Mouse (Mus musculus) cerebellum, postnatal 25 days (tissue): ENCODE data around the gene Proser3.
A peak's percentile ranks its signal among the peaks of the same experiment; 100 is the strongest.

Experiments
- DNase-seq, 2 experiments: peaks; one replicate each; pipeline ENCODE4 v3.0.0; 2021; ENCODE audit warnings: mixed read lengths in 2 of 2

Gene Proser3

DNA sequence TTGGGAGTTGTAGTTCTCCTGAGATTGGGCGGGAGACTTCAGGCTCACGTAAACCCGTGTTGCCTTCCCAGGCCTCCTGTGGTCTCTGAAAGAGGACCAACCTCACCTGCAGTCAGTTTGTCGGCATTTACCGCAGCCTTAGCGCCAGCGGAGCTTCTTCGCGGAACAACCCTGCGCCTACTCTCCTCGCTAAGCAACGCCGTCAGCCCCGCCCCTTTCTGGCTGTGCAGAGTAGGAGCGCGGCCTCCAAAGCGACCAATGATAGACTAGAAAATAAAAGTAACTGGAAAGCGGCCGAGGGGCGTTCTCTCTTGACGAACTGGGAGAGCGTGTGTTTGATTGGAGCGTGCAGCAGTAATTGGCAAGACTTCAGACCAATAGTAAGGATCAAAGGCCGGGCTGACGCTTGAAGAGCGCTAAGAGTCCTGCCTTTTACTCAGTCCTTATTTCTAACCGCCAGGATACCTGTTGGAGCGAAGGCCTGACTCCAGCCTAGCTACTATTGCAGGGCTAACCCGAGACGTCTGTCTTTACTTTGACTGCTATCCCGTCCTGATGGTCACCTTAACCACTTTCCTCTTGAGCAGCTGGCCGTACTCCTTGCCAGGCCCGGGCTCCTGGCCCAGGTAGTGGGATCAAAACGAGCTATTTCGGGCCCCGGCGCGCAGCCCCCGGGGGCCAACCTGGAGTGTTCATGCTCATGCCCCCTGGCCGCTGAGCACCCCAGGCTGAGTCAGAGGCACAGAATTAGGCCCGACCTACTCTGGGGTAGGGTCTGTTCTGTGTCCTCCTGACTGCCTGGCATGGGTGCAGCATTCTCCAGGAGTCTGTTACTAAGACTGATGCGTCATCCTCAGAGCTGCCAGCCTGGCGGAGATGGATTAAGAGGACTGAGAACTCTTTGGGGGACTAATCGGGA lies at the start of gene Proser3, which contains the start of gene Hspb6:
Proser3 (minus strand) TSS at position 198 of the 919 bp plus-strand sequence.
Hspb6 (plus strand) TSS at position 77 of the 919 bp plus-strand sequence.
- DNase-seq = peak; percentile 97

- DNase-seq = peak in 1 of 2 experiments; percentile 54
Observed at GRCm38 (mm10) chr7:30600651-30601050, 48.6 kb upstream of the Proser3 start.

GRCm38 (mm10) chr7:30599933-30600353 lies 47.8 kb upstream of the Proser3 start:
- DNase-seq = peak; percentile 95 to 98

DNA sequence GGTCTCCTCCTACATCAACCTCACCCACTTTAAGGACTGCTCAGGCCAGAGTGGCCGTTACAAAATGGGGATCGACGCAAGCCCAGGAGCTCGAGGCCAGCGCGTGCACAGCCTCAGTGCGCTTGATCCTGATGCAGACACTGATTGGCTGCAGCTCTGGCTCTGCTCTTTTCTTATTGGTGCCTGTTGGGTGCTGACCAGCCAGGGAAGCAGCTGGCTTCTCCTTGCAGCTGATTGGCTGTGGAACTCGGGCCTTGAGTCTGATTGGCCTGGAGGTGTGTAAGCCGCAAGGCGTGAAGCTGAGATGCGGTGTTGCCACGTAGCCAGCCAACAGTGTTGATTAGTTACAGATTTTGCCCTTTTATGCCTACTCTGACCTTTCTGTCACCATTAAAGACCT lies 46.7 kb upstream of the Proser3 start, which contains the start of gene Zbtb32:
Zbtb32 (minus strand) TSS at position 124 of the 400 bp plus-strand sequence.
- no peak for DNase-seq

GRCm38 (mm10) chr7:30596811-30597210 lies 44.7 kb upstream of the Proser3 start:
- DNase-seq = no peak

GRCm38 (mm10) chr7:30596093-30596492 lies 44.0 kb upstream of the Proser3 start:
- DNase-seq = no peak

DNA sequence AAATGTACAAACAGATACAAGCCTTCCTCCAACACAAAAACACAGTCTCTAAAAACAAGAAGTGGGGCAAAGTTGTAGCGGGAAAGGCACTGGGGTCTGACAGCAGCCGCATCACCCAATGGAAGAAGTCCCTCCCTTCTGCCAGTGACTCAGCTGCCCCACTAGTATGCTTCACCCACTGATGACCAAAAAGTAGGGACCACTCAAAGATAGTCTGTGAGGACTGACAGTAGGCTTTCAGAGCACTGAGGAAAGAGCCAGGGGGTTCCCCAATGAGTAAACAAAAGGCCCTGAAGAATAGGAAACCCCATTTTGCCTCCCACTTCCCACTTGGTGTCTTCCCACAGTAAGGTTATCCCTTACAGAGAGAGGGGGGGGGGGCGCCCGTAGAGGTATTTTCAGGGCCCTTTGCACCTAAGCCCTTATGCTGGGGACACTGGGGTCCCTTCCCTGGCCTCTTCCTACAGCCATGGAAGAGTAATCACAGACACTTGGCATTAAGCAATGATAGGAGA lies 42.5 kb upstream of the Proser3 start:
- DNase-seq = no peak

GRCm38 (mm10) chr7:30593579-30594509 lies 41.7 kb upstream of the Proser3 start:
- DNase-seq = no peak

DNA sequence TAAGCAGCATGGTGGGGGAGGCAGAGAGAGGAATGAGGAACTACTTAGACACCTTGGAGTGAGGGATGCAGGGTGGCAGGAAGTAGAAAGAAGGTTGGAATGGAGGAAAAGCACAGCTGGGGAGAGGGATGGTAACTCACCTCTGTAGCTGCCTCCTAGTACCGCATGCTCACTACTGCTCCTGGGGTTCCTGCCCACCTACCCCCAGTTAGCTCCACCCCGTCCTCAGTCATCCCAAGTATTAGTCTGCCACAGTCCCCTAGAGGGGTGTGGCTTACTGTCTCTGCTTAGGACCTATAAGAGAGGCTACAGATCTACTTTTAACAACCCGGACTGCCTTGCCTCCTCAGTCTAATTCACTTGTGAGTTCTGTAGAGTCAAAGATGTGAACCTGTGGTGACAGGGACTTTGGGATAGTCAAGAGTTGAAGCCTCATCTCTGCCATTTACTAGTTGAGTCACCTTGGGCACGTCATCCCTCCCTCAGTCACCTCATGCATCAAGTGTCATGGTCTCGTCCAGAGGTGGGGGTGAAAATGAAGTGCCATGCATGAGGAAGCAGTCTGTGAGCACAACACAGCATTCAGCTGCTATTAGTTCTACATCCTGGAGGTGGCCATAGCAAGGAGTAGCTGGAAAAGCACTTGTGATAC lies 40.8 kb upstream of the Proser3 start:
- DNase-seq = no peak

GRCm38 (mm10) chr7:30591605-30591951 lies 39.5 kb upstream of the Proser3 start:
- no peak for DNase-seq

GRCm38 (mm10) chr7:30590927-30591604 lies 39.0 kb upstream of the Proser3 start:
- no peak for DNase-seq

DNA sequence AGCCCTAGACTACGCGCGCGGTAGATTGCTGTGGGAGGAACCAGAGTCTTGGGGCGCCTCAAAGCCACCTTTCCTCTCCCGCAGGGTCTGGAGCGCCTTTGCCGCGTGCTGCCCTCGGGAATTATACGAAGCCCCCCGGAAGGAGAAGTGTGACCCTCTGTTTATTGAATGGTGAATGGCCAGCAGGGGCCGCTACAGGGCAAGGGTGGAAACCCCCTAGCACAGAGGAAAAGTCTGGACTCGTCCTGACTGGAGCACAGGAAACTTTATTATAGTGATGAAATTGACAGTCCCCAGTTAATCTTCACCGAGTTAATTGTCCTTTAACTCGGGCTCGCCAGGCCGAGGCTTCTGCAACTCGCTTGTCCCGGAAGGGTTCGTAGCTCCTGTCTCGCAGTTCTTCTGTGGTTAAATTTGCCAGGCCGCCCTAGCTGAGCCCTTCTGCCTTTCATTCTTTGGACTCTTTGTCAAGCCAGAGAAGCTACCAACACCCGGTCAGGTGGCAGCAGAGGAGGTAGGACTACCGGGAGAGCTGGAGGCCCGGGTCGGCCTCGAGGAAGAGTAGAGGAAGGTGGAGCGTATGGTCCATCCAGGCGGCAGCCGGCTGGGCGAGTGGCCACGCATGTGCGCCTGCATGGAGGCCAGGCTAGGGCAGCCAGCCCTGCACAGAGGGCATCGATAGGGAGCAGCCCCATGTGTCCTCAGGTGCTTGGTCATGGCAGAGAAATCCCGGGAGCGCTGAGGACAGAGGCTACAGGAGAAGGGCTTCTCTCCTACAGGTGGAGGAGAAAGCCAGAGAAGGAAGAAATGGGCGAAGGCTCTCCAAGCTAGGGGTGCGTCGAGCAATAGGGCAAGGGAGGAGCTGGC lies 37.6 kb upstream of the Proser3 start:
- DNase-seq = peak; percentile 86 to 91

DNA sequence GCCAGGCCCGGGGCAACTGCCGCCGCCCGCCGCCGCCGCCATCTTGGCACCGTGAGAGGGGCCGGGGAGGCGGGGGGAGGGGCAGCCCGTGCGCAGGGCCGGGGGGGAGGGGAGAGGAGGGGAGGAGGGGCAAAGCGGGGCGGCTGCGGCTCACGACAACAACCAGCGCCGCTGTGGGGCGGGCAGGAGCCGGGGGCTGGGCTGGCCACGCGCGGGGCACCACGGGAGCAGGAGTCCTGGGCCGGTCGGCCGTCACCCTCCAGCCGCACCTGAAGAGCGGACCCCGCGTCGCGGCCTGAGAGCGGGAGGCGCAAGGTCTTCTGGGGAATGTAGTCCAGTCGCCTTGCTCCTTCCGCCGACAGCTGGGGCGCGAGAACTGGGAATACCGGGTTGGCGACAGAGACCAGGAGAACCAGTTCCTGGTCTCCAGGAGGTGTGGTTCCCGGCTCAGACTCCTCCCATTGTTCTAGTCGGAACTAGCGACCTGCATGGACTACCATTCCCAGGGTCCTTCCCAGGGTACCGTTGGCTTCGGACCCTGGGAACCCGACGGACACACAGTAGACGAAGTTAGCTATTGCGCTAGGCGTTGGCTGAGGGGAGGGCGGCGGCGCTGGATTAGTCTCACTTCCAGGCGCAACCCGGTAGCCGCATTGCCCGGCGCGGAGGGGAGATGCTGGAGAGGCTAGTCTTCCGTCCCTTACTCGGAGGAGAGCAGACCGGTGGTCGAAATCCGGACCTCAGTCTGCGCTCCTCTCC lies 36.8 kb upstream of the Proser3 start, which contains the start of gene Kmt2b:
Kmt2b (minus strand) TSS at position 51 of the 759 bp plus-strand sequence.
- peak; percentile 96 to 98 for DNase-seq

- peak in 1 of 2 experiments; percentile 81 for DNase-seq
Observed at GRCm38 (mm10) chr7:30587842-30588667, 36.0 kb upstream of the Proser3 start.

- no peak for DNase-seq
Observed at GRCm38 (mm10) chr7:30586455-30587020, 34.4 kb upstream of the Proser3 start.

DNA sequence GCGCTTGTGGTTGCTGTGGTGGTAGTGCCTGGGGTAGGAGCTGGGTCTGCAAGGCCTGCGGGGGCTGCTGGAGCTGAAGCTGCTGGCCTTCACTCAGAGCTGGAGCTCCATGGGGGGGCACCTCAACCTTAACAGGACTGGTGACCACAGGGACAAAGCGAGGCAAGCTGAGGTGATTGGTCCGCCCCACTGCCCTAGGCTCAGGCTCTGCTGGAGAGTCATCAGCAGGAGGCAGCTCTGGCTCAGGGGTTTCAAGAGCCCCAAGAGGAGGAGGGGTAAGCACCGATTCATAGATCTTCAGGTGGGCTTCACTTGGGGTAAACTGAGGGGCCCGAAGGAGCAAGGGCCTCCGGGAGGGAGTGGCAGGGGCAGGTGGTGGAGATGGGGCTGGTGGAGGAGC lies 33.1 kb upstream of the Proser3 start:
- DNase-seq = no peak

DNA sequence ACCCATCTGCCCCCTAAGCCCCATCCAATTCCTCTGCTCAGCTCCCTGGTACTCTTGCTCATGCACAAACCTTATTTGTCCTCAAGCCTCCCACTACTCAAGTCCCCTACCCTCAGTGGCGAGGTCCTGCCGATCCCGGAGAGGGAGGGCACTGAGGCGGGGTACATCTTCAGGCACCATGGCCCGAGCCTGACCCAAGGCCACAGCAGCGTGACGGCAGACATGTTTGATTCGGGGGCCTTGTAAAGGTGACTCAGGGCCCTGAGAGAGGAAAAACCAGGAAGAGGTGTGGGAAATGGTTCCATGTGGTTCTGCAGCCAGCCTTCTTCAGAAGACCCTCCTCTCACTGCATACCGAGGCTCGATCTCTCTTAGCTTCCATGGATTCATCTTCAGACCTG lies 32.2 kb upstream of the Proser3 start:
- no peak for DNase-seq

DNA sequence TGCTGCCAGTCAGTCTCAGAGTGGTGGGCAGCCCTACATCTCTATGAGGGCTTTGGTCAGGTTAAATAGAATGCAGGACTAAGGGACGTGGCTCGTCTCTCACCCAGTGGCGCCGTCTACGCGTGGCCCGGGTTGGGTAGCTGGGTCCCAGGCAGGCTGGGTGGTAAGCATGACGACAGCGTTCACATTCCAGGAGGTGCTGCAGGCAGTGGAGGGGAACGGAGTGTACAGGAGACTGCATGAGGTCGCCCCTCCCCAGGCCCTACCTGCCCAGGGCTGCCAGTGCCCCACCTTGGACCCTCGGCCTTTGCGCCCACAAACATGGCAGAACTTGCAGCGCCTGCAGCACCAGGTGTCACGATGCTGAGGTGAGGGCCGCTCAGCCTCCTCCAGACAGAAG lies 29.4 kb upstream of the Proser3 start:
- no peak for DNase-seq

DNA sequence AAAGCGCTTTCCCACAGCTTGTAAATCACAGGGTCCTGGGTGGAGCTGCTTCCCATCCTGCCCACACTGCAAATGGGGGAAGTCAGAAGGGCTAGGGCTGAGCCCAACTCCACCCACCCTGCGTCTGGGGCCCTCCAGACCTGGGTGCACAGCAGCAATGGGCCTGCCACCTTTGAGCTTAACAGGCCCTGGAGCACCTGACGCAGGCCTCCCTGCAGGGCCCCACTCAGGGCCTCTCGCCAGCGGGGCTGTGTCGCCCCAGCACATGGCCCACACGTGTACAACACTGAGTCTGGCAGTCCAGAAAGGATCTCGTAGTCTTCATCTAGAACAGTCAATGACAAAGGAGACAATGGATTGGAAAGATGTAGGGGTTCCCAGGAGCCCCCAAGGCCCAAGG lies 27.9 kb upstream of the Proser3 start:
- no peak for DNase-seq
